Mouse (Mus musculus): ENCODE measurements at regions not wholly inside any gene's neighbourhood (a gene's known extent, or its start where the extent isn't known, plus 50 kb on each side); places are given as distances from the start of the nearest gene placed in this dataset.

DNA sequence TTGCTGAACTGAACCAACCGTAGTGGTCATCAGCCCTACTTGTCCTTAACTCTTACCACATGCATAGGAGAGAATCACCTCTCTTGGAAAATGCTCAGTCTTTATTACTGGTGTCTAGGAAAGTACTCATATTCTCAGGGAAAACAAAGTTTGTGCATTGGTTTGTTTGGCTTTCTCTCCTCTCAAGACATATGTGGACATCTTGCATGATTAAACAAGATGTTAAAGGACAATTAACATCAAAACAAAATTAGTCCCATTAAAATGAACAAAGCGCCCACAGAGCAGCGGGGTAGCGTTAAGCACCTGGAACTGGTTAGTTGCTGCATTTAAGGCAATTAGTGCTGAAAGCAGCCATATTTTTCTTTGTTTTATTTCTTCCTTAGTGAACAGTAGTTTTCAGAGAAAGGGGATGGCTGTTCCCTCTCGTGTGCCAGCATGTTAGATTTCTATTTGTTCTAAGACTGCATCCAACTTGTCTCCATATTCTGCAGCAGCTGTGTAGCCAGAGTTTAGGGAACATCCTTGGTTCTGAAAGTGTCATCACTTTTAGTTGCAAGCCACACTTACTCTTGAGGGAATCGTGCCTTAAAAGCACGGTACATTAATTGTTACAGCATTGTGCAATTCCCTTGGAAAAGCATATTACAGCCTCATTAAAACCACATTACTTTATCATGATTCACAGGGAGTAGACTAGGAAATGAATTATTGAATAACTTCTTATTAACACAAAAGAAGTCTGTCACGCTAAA, 137.7 kb downstream of the Ube2u start:
- no peak for DNase-seq (ENCODE audit: low spot score in 2 of 2)

DNA sequence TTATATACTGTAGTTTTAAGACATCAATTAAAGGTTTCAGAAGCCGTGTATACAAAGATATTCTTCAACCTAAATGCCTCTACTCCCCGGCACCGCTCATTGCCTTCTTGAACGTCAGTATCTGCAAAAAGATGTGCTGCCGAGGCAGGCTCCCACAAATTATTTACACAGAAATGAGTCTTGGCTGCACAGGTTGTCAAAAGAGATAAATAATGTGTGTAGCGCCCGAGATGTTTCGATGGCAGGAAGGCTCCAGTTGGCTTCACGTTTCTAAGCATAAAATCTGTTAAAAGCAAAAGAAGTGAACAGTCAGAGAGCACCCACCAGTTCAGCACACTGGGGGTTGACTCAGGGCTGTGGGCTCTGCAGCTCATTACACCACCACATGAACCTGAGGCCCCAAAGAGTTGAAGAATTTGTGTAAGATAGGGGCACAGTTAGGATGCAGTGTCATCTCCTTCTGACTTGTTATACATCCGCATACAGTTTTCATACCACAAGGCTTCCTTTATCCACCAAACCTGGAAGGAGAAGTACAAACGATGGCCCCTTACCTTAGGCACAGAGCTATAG, 138.4 kb downstream of the Ube2u start:
- DNase-seq (ENCODE audit: low spot score in 2 of 2): no peak

DNA sequence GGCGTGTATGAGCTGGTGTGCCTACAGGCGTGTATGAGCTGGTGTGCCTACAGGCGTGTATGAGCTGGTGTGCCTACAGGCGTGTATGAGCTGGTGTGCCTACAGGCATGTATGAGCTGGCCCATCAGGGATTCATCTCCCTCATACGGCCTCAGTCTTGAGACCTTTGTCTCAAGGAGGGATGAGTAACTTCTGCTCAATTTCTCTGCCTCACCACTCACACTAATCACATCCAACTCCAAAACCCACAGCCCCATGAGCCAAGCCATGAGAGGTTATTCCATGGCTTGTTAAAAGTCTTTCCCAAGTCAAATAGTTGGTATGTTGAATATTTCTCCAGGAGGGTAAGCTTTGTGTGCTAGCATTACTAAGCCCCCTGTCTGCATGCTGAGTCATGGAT, 146.0 kb downstream of the Ube2u start:
- no peak for DNase-seq (ENCODE audit: low spot score in 2 of 2)

DNA sequence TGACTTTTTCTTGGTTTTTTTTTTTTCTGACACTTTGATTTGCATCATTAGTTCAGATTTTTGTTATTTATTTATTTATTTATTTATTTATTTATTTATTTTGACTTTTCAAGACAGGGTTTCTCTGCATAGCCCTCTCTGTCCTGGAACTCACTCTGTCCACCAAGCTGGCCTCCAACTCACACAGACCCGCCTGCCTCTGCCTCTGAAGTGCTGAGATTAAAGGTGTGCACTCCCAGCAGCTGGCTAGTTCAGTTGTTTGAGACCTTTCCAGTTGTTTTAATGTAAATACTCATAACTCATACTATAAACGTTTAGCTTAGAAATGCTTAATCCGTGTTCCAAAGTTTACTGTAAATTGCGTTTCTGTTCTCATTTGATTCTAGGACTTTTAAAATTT, 147.9 kb downstream of the Ube2u start:
- no peak for DNase-seq (ENCODE audit: low spot score in 2 of 2)

DNA sequence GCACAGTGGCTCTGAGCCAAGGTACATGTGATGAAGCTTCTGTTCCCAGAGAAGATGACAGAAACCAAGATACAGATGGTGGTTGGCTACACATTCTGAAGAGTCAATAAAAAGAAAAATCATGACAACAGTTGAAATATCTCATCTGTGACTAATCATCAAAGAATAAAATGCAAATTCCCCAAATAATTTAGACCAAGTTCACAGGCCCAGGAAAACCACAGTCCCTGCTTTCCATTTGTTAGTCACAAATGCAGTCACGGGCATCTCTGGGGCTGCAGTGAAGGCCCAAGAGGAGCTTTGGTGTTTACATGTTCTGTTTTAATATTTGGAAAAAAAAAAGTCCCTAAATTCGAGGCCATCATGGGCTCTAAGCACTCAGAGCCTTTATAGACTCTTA, 142.1 kb upstream of the Cachd1 start:
- DNase-seq (ENCODE audit: low spot score in 2 of 2): no peak

DNA sequence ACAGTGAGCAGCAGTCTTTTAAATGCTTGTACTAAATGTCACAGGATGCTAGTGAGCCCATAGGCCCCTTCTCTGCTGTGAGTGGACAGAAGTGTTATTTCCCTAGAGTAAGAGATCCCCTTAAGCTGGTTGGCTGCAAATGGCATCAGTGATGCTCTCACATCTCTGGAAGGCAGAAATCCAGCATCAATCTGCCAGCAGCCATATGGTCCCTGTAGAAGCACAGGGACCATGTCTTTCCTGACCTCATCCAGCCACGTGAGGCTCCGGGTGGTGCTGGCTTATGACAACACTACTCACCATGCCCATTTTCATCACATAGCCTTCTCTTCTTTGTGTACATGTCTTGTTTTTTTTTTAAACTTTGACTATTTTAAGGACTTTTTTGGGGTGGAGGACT, 138.9 kb upstream of the Cachd1 start:
- DNase-seq (ENCODE audit: low spot score in 2 of 2): no peak

DNA sequence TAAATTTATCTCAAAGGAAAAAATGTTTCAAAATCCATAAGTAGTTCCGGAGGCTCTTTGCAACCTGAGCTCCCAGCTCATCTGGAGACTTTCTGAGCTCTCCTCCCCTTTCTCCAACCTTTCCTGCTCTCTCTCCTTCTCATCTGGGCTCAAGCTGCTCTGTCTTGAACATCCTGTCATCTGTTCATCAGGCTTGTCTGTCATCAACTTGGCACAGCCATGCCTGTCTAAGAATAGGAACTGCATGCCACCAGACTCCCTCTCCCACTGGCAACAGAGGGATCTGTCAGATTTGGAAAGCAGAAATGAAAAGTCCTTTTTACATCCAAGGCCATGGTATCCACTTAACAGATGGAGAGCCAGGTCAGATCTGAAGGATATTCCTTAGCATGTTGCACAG, 115.3 kb upstream of the Cachd1 start:
- DNase-seq (ENCODE audit: low spot score in 2 of 2): no peak

DNA sequence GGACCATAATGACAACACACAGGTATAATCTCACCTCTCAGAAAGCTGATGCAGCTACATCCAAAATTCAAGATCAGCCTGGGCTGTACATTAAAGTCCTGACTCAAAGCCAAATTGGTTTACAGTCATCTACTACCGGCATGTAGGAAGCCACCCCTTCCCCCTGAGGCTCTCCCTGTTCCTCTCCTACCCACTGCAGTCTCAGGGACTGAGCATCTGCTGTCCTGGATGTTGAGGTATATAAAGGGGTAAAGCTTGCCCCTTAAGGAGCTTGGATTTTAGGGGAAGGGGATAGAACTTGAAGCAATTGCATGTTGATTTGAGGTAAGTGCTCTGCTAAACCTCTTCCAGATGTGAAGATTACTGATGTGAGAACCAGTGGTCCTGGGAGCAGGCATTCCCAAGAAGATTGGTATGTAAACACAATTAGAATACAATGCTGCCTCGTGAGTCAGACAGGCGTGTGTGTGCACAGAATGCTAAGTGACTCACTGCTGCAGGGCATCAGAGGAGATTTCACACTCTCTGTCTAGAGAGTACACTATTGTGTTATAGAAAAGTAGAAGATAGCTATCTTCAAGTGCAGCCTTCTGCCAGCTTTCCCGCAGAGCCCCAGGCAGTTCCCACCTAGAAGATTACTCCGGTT, 111.7 kb upstream of the Cachd1 start:
- DNase-seq (ENCODE audit: low spot score in 2 of 2): no peak

DNA sequence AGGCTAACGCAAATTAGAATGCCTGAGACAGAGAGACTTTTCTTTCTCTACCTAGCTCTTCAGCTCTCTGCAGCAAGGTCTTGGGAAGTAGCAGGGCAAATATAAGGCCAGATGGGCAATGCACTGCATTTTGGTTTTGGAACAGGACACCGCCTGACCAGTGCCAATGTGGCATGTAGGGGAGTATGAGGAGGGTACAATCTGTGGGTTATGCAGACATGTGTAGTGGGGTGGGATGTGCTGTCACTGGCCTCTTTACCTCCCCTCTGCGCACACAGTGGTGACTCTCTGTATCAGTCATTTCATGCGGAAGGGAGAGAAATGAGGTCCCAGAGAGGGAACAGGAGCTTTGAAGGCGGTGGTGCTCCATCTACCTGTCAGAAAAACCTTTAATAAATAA, 105.9 kb upstream of the Cachd1 start:
- DNase-seq (ENCODE audit: low spot score in 2 of 2): no peak

DNA sequence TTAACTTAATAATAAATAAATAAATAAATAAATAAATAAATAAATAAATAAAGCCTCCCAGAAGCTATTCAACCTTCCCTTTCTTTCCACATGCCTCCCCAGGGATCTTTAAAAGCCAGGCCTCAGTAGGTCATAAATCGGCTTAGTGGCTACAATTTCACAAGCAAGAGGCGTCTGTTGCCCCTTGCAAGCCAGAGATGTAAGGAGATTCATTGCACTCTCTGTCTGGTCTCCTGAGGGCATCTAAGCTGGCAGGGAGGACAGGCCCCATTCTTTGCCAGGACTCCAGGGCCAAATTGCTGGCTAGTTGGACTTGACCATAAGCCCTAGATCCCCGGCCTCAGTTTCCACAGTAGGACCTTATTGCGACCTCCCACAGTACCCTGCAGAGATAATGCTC, 101.6 kb upstream of the Cachd1 start:
- no peak for DNase-seq (ENCODE audit: low spot score in 2 of 2)

DNA sequence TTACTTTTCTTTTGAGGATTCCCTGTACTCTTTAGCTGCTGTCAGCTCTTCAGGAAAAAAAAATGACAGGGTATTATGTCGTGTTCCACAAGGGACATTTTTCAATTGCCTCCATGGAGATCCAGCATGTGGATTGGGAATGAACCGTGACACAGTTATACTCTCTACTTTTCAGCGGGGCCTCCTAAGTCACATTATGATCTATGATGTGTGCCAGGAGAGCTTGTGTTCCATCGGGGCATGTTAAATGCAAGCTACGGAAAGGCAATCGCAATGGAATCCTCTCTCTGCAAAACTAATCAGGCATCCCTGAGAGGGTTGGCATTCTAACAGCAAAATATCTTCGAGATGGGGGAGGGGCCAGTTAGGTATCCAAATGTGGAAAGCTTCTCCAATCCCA, 92.7 kb upstream of the Cachd1 start:
- DNase-seq (ENCODE audit: low spot score in 2 of 2): no peak

DNA sequence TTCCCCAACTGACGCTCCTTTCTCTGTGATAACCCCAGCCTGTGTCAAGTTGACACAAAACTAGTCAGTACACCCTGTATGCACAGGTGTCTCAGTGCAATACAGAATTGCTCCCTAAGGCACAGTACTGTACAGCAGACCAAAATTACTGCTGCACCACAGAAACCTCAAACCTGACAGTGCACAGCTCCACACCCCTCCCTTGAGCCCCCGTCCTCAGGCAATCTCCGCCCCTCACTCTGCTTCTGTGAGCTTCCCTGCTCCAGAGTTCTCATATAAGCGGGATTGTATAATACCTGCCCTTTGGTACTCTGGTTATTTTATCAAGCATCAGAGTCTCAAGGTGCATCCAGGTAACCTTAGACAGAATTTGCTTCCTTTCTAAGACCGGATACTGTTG, 76.5 kb upstream of the Cachd1 start:
- no peak for DNase-seq (ENCODE audit: low spot score in 2 of 2)

DNA sequence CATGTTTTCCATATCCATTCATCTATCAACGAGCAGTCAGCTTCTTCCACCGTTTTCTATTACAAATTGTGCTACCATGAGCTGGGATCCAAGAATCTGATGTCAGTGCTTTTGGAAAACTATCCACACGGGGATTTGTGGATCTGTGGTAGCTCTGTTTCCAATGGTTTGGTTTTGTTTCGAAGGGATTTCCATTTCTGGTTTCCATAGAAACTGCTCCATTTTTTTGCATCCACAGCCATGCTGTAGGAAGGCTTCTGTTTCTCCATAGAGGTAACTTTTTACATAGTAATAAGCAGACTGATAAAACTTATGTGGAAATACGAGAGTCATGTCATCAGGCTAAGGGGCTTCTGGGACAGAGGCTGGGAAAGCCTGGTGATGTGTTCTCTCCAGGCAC, 76.1 kb upstream of the Cachd1 start:
- no peak for DNase-seq (ENCODE audit: low spot score in 2 of 2)

DNA sequence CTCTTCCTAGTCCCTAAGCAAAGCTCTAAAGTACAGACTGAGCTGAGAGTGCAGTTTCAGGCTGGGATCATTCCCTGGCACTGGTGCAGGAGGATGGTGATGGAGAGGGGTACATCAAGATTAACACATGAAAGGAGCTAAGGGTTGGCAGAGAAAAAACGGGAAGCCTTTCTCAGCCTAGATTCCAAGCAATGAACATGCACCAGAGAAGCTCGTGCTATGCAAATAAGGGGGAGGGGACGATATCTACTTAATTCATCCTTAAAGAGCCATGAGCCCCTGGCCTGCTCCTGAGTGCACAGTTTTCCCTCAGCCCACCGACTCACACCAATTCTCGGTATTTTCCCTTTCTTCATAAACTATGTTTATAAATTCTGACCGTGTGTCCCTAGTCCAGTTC, 70.5 kb upstream of the Cachd1 start:
- no peak for DNase-seq (ENCODE audit: low spot score in 2 of 2)

DNA sequence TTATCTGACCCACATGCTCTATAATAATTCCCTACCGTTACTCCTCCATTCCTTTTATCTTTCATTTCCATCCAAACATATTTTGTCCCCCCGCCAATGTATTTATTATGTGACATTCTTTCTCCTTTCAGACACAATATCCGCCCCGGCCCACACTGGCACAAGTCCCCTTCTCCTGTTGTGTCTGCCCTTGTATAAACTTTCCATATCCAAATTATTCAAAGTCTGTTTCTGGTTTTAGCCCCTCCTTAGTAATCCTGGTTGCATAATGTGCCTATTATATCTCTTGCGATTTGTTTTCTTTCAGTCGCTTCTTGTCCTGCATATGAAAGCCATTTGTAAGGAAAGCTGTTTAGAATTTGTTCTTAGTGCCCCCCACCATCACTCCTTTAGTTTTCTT, 69.3 kb upstream of the Cachd1 start:
- DNase-seq (ENCODE audit: low spot score in 2 of 2): no peak

DNA sequence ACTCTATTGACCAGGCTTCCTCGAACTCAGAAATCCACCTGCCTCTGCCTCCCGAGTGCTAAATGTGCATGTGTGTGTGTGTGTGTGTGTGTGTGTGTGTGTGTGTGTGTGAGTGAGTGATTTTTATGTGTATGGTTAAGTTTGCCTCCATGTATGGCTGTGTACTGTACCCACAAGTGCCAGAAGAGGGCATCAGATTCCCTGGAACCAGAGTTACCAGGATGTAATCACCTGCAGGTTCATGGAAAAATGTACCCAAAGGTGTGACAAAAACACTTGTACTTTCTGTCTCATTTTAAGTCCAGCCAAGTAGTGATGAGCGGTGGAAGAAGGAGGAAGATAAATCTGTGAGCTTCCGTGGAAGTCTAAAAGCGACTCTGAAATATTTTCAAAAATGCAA, 68.2 kb upstream of the Cachd1 start:
- DNase-seq (ENCODE audit: low spot score in 2 of 2): no peak

DNA sequence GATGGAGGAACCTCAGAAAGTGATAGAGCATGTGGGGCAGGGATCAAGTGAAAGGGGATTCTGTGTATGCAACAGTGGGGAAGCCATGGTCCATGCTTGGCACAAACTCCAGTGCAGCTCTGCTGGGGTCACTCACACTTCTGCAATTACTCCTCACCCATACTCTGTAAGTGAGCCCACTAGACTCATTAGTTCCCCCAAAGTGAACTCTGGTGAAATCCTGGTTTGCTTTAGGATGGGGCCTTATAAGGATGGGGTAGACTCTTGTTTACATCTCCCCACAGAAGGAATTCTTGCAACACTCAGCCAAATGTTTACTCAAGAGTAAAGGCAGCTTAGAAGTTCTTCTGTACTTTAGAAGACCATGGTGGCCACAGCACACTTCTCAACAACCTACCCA, 62.2 kb upstream of the Cachd1 start:
- no peak for DNase-seq (ENCODE audit: low spot score in 2 of 2)

DNA sequence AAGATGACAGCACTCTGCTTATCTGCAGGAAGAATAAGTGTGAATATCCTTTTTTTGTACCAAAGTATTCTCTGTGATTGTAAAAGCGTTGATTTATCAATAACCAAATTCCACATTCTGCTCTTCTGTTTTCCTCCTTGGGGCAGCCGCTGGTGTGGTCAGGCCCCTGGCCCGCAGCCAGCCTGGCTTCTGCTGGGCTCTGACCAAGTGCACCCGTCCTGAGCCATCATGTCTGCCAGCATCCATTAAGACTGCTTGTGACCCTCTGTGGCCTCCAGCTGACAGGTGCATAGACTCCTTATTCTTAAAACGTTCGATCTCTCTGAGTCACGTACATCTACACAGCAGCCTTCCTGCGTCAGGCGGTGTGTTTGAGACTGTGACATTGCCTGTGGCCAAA, 58.9 kb upstream of the Cachd1 start:
- no peak for DNase-seq (ENCODE audit: low spot score in 2 of 2)

DNA sequence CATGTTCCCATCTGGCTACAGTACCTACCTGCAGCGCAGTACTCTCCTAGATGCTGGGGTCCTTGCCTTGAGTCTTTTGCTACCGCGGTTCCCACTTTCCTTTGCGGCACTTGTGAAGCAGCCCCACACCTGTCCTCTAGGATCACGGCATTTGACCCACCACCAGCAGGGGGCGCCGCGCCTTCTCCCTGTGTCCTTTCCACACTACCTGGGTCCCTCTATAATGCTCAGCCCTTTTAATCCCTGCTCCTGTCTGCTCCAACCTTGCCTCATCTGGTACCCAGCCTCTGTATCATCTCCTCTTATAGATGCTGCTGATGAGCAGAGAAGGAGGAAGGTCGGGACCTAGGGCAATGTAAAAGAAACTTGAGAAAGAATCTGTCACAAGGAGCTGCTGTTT, 53.9 kb upstream of the Cachd1 start:
- peak in 1 of 2 experiments; percentile 1 for DNase-seq (ENCODE audit: low spot score in 2 of 2)

DNA sequence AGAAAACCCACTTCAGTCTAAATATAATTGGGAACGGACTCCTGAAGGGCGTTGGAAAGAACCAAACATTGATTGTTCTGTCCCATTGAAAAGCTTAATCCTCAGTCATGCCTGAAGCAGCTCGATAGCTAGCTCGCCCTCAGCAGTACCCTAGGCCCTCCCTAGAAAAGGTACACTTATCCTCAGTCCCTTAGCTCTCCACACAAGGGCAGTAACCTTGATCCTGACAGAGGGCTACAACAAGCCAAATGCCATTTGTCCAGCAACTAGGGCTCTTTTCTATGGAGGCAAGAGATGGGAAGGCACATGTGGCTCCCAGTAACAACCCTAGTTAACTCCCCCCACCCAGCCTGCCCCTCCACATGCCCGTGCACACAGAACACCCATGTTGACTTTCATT, 53.4 kb upstream of the Cachd1 start:
- DNase-seq (ENCODE audit: low spot score in 2 of 2): no peak

DNA sequence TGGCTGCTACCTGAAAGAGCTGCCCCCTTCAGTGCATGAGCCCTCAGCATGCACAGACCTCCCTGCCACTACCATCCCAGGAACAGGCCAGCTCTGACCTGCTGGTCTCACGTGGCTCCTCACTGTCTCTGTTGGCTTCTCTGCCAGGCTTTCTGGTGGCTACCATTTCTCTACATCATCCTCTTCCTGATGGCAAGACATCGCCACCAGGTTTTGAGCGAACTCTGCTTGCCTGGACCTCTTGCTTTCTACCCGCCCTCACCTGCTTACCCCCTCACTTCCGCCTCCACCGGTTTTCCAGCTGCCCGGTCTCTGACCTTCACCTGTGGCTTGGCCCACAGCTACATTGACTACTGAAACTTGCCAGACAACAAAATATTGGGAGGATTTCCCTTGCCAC, 50.7 kb upstream of the Cachd1 start:
- DNase-seq (ENCODE audit: low spot score in 2 of 2): no peak

DNA sequence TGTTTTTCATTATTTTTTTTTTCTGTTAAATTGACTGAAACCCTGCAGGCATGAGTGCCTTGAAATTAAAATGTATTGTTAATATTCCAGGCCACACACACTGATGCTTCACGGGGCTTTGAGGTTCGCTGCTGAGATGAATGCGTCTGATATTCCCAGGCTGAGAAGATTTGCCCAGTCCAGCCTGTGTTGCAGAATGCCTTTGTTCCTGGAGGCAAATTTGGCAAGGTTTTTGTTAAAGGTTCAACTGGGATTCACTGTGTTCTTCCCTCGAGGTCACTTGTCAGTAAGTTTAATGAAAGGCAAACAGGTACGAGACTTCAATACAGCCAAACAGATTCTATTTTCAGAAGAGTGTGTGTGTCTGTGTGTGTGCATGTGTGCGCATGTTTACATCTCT, 50.0 kb upstream of the Cachd1 start:
- DNase-seq (ENCODE audit: low spot score in 2 of 2): no peak

Measured in spleen, postnatal 36 days (tissue).